Mouse (Mus musculus) liver, postnatal 0 days (tissue): Measurements from ENCODE around the gene Map4k2. TPM values are rescaled to one million over a fixed set of nuclear protein-coding genes. Genes with fewer than 3 reads are reported as not detected.

ENCODE experiments used
- ATAC-seq: fragments of 200-750 bp; cut with Nextera tagmentation; 2 replicates; pipeline ENCODE4 v1.8.0; 2017; ENCODE audit warnings: mild to moderate bottlenecking, moderate library complexity
- DNase-seq: peaks from one replicate; pipeline ENCODE4 v3.0.0-alpha.2; 2016
- H3K27ac ChIP-seq: fragments of 300-500 bp; sonication (generic); 2 replicates; pipeline ENCODE4 v1.5.1; 2014; ENCODE audit warnings: antibody characterized with exemption, moderate library complexity, mild to moderate bottlenecking, low read depth
- H3K27me3 ChIP-seq: fragments of 300-500 bp; sonication (generic); 2 replicates; pipeline ENCODE4 v1.6.1; 2014; ENCODE audit warnings: low read length, control low read depth, mixed read lengths; ENCODE audit not compliant: insufficient read depth
- H3K36me3 ChIP-seq: fragments of 300-500 bp; sonication (generic); replicated peaks from 2 replicates; pipeline ENCODE4 v1.6.1; 2014; ENCODE audit warnings: mild to moderate bottlenecking, control low read depth, low read length, moderate library complexity, mixed read lengths; ENCODE audit not compliant: insufficient read depth
- H3K4me1 ChIP-seq: fragments of 300-500 bp; sonication (generic); 2 replicates; pipeline ENCODE4 v1.6.1; 2014; ENCODE audit warnings: antibody characterized with exemption, mild to moderate bottlenecking, control low read depth; ENCODE audit not compliant: insufficient read depth
- H3K4me2 ChIP-seq: fragments of 300-500 bp; sonication (generic); 2 replicates; pipeline ENCODE4 v1.6.1; 2014; ENCODE audit warnings: low read depth, mild to moderate bottlenecking, low read length, moderate library complexity, mixed read lengths
- H3K4me3 ChIP-seq: fragments of 300-500 bp; sonication (generic); 2 replicates; pipeline ENCODE4 v1.5.1; 2014; ENCODE audit warnings: low read depth, low read length
- H3K9ac ChIP-seq: fragments of 300-500 bp; sonication (generic); replicated peaks from 2 replicates; pipeline ENCODE4 v1.6.1; 2014; ENCODE audit warnings: mild to moderate bottlenecking, moderate library complexity
- H3K9me3 ChIP-seq: fragments of 300-500 bp; sonication (generic); 2 replicates; pipeline ENCODE4 v1.6.1; 2016; ENCODE audit warnings: mild to moderate bottlenecking, control low read depth, low read length, mixed read lengths
- CTCF ChIP-seq: sonication (generic); IDR thresholded peaks from 2 replicates; pipeline ENCODE4 v1.5.1; 2016; ENCODE audit warnings: antibody characterized with exemption, low read depth
- EP300 ChIP-seq: IDR thresholded peaks from 2 replicates; pipeline ENCODE4 v1.6.1; 2016; ENCODE audit warnings: antibody characterized with exemption, low read depth, mild to moderate bottlenecking
- WGBS: fragments of 180-500 bp; shearing (Covaris S2); extraction: QIAGEN DNeasy Blood & Tissue Kit; methylation state at CpG from one replicate; pipeline ENCODE4 v1.1.7; 2014; ENCODE audit not compliant: insufficient replicate concordance; 5-methylcytosine and 5-hydroxymethylcytosine counted together
- polyA plus RNA-seq: library from polyadenylated mRNA; unstranded; fragments of >200 nt; fragmentation: Nextera tagmentation; extraction: Ambion mirVana; gene quantifications from 2 replicates; pipeline ENCODE4 v1.2.1, GENCODE M21; 2015

The Map4k2 gene
- polyA plus RNA-seq, 1 experiment from 2014 or later = 5.7 TPM

DNA sequence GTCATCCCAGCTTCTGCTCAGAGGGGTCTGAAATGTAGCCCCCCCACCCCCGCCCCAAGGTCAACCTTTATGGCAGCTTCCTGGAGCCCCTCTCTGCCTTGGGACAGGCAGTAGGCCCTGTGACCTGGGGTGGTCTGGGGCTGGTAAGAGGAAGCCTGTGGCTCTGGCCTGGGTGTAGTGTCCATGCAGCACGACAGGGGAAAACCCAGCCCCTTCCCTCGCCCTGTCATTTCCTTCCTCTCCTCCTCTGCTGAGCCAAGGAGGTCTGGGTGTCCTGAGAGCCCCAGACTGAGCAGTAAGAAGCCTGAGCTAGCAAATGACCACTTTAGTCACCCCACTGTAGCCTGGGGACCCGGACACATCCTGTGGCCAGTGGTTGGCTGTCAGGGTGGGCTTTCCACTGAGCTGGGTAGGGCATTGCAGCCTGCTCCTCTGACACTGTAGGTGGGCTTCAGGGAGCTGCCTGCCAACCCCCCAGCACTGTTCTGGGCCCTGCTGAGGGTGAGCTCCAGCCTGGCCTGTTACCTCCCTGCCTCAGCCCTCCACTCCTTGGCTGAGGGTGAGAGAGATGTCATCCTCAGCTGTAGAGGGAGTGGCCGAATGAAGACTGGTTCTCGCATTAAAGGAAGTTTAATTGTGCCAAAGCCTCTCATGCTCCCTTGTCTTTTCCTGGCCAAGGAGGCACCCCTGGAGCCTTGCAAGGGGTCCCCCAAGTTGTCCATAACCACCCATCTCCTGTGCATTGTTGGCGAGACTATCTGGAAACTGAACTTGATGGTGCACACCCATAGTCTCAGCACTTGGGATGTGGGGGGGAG, 41.3 kb upstream of the Map4k2 start:
- H3K4me2 ChIP-seq = peak overlapping the region; percentile 46
- peaks cover 81% of the 10 kb centered on the region for H3K4me1 ChIP-seq
- ATAC-seq (no peak), DNase-seq (peak; percentile 42)
- H3K9me3 ChIP-seq = no peaks in the 10 kb centered on the region
- H3K4me3 ChIP-seq = no peak overlapping the region
- peak overlapping the region; percentile 88 for H3K27ac ChIP-seq
- WGBS = 48% methylated on average over 7 of the region's 7 CpGs
- no peaks in the 10 kb centered on the region for H3K27me3 ChIP-seq
- H3K36me3 ChIP-seq = peaks cover 40% of the 10 kb centered on the region
- TF ChIP-seq EP300 (no peak), CTCF (no peak)
- H3K9ac ChIP-seq = peak overlapping the region; percentile 52

DNA sequence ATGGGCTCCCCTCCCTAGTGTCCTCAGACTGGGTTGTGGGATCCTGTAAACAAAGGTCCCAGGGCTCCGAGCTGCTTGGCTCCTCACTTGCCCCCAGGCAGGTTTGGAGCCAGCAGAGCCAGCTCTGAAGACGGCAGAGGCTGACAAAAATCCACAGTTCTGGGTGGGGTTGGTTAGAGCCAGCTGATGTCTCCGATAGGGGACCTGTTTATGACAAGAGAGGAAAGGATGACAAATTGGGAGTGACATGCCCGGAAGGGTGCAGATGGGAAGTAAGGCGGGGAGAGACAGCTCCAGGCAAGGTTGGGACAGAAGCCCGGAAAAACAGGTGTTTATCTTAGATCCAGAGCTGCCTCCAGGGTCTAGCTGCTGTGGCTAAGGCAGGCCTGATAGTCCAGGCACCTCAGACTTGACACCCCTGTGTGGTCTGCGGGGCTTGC, 40.5 kb upstream of the Map4k2 start:
- peak; percentile 80 for ATAC-seq
- H3K4me1 ChIP-seq = peaks cover 82% of the 10 kb centered on the region

DNA sequence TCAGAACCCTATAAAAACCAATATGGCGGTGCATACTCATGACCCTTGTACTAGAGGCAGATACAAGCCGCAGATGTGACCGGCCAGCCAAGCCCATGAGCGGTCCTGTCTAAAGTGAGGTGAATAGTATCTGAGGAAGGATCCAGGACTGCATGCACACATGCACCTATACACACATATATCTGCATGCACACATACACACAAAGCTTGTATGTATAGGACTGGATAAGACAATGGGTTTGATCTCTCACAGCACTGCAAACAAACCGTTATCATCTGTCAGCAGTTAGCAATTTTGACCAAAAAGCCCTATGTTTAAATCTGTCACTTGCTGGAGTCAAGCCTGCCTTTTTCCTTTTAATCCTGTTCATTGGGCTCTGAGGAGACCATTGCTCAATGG, 38.8 kb upstream of the Map4k2 start:
- ATAC-seq (no peak), DNase-seq (no peak)
- Histone ChIP-seq H3K36me3 (peaks cover 21% of the 10 kb centered on the region), H3K27ac (peak overlapping the region; percentile 40; the same call in 1 of the 2 replicates), H3K9me3 (no peaks in the 10 kb centered on the region), H3K9ac (no peak overlapping the region), H3K27me3 (no peaks in the 10 kb centered on the region), H3K4me2 (no peak overlapping the region), H3K4me1 (peaks cover 82% of the 10 kb centered on the region), H3K4me3 (no peak overlapping the region)
- WGBS = 70% methylated on average over 5 of the region's 5 CpGs
- TF ChIP-seq CTCF (no peak), EP300 (peak; percentile 52; the same call in 1 of the 2 replicates)

More for the DNA sequence above, 40.5 kb upstream of the Map4k2 start:
- Histone ChIP-seq H3K9ac (peak overlapping the region; percentile 52; the same call in 1 of the 2 replicates), H3K9me3 (no peaks in the 10 kb centered on the region), H3K36me3 (peaks cover 33% of the 10 kb centered on the region), H3K4me2 (peak overlapping the region; percentile 46), H3K27ac (peak overlapping the region; percentile 88), H3K4me3 (no peak overlapping the region), H3K27me3 (no peaks in the 10 kb centered on the region)
- 43% methylated on average over 7 of the region's 7 CpGs for WGBS
- TF ChIP-seq CTCF = no peak
- TF ChIP-seq EP300 = peak; percentile 95
- peak; percentile 71 for DNase-seq

DNA sequence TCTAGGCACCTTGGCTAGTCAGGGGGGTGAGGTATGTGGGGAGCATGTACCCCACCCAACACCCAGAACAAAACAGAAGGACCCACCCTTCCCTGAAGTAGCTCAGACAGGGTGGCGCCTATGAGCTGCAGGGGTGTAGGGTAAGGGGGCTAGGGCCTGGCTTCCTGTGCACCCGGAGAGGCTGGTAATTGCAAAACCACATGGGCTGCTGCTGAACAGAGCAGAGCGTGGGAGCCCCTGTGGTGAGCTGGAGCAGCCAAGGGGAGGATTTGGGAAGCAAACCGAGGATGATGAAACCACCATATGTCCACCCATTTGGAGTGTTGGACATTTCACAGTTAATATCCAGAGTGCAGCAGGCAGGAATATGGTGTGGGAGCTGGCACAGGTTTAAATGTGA, 38.4 kb upstream of the Map4k2 start:
- Histone ChIP-seq H3K36me3 (peaks cover 17% of the 10 kb centered on the region), H3K4me2 (no peak overlapping the region), H3K9me3 (no peaks in the 10 kb centered on the region), H3K27me3 (no peaks in the 10 kb centered on the region), H3K27ac (peak overlapping the region; percentile 40; the same call in 1 of the 2 replicates), H3K9ac (no peak overlapping the region), H3K4me3 (no peak overlapping the region), H3K4me1 (peaks cover 82% of the 10 kb centered on the region)
- TF ChIP-seq EP300 = no peak
- no peak for TF ChIP-seq CTCF
- whole genome bisulfite sequencing = 21% methylated on average over 4 of the region's 4 CpGs
- DNase-seq (peak; percentile 32), ATAC-seq (no peak)

DNA sequence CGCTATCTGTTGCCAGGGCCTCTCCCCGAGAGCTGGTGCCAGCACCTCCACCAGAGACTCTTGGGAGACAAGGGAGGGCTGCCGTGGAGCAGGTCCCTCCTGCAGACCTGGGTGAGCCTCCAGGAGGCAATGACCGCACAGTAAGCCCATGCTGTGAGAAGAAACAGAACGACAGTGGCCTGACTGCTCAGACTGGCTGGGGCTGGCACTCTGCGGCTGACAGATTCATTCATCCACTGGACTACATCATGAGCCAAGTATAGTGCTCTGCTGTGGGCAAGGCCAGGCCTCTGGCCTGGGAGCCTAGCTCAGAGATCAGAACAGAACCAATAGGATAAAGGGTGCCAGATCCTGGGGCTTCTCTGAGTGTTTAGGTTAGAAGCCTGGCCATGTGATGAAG, 37.1 kb upstream of the Map4k2 start:
- Histone ChIP-seq H3K9ac (0 out of 2 replicates have a peak overlapping the region, but pooled peaks have one; percentile 18), H3K36me3 (peaks cover 6% of the 10 kb centered on the region), H3K4me1 (peaks cover 80% of the 10 kb centered on the region), H3K9me3 (no peaks in the 10 kb centered on the region), H3K27me3 (no peaks in the 10 kb centered on the region), H3K27ac (peak overlapping the region; percentile 41; the same call in 1 of the 2 replicates), H3K4me2 (no peak overlapping the region), H3K4me3 (no peak overlapping the region)
- DNase-seq = no peak
- no peak for TF ChIP-seq EP300
- TF ChIP-seq CTCF = no peak
- ATAC-seq = no peak
- WGBS = 79% methylated on average over 6 of the region's 6 CpGs

DNA sequence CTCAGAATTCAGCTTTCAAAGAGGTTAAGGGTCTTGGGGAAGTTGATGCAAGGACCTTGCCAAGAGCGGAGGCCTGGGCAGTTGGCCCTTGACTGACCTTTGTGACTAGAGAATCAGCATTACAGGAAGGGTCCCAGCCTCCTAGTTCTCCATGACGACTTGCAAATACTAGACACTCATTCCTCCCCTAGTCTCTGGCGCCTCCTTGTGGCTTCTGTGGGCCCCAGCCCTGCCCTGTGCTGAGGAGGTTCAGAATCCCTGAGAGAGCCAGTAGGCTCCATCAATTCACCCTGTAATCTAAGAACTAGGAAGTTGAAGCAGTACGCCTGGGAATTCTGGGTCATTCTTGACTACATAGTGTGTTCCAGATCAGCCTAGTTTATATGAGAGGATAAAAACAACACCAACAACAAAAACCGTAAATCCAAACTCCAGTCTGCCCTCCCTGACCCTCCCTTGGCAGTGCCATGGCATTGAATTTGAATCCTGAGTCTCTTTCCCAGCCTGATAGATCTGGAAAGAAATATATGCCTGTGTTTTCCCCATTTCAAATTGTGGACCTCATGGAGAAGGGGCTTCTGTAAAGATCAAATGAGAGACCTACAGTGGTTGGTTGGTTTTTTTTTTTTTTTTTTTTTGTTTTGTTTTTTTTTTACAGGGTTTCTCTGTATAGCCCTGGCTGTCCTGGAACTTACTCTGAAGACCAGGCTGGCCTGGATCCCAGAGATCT, 36.0 kb upstream of the Map4k2 start:
- peaks cover 69% of the 10 kb centered on the region for H3K4me1 ChIP-seq
- peak; percentile 99 for TF ChIP-seq CTCF
- no peak for TF ChIP-seq EP300
- no peak overlapping the region for H3K9ac ChIP-seq
- H3K4me3 ChIP-seq = no peak overlapping the region
- WGBS = 22% methylated on average over 5 of the region's 5 CpGs
- no peaks in the 10 kb centered on the region for H3K27me3 ChIP-seq
- H3K9me3 ChIP-seq = no peaks in the 10 kb centered on the region
- H3K27ac ChIP-seq = 0 out of 2 replicates have a peak overlapping the region, but pooled peaks have one; percentile 18
- DNase-seq (peak; percentile 95), ATAC-seq (peak; percentile 34)
- no peak overlapping the region for H3K4me2 ChIP-seq
- no peaks in the 10 kb centered on the region for H3K36me3 ChIP-seq
